Mouse (Mus musculus) embryonic facial prominence, embryonic 13.5 days (tissue): Measurements from ENCODE around the gene Atp6ap1. TPM values are rescaled to one million over a fixed set of nuclear protein-coding genes. Genes with fewer than 3 reads are reported as not detected.

Experiments
- ATAC-seq: fragments of 200-750 bp; cut with Nextera tagmentation; 2 replicates; pipeline ENCODE4 v1.8.0; 2017; ENCODE audit warnings: low read depth; ENCODE audit not compliant: insufficient number of reproducible peaks, insufficient read depth, low FRiP score, low TSS enrichment
- H3K27ac ChIP-seq: fragments of 300-500 bp; sonication (generic); 2 replicates; pipeline ENCODE4 v1.5.1; 2015; ENCODE audit warnings: moderate library complexity, mild to moderate bottlenecking, inconsistent platforms
- H3K27me3 ChIP-seq: fragments of 300-500 bp; sonication (generic); 2 replicates; pipeline ENCODE4 v1.6.1; 2015; ENCODE audit warnings: mild to moderate bottlenecking, inconsistent platforms
- H3K36me3 ChIP-seq: fragments of 300-500 bp; sonication (generic); 2 replicates; pipeline ENCODE4 v1.6.1; 2015; ENCODE audit warnings: mild to moderate bottlenecking, inconsistent platforms
- H3K4me1 ChIP-seq: fragments of 300-500 bp; sonication (generic); 2 replicates; pipeline ENCODE4 v1.6.1; 2015; ENCODE audit warnings: inconsistent platforms
- H3K4me2 ChIP-seq: fragments of 300-500 bp; sonication (generic); 2 replicates; pipeline ENCODE4 v1.6.1; 2015; ENCODE audit warnings: moderate library complexity, mild to moderate bottlenecking, inconsistent platforms
- H3K4me3 ChIP-seq: fragments of 300-500 bp; sonication (generic); 2 replicates; pipeline ENCODE4 v1.5.1; 2015; ENCODE audit warnings: mild to moderate bottlenecking, inconsistent platforms
- H3K9ac ChIP-seq: fragments of 300-500 bp; sonication (generic); 2 replicates; pipeline ENCODE4 v1.6.1; 2015; ENCODE audit warnings: mild to moderate bottlenecking, inconsistent platforms
- H3K9me3 ChIP-seq: fragments of 300-500 bp; sonication (generic); 2 replicates; pipeline ENCODE4 v1.6.1; 2016; ENCODE audit warnings: inconsistent platforms
- WGBS: fragments of 180-500 bp; shearing (Covaris S2); methylation state at CpG from one replicate; pipeline ENCODE4 v1.1.7; 2015; ENCODE audit warnings: mixed read lengths; 5-methylcytosine and 5-hydroxymethylcytosine counted together
- polyA plus RNA-seq: library from polyadenylated mRNA; unstranded; fragments of >200 nt; fragmentation: Nextera tagmentation; extraction: Ambion mirVana; gene quantifications from 2 replicates; pipeline ENCODE4 v1.2.1, GENCODE M21; 2015

The Atp6ap1 gene
- polyA plus RNA-seq, 1 experiment from 2014 or later: 124 TPM

DNA sequence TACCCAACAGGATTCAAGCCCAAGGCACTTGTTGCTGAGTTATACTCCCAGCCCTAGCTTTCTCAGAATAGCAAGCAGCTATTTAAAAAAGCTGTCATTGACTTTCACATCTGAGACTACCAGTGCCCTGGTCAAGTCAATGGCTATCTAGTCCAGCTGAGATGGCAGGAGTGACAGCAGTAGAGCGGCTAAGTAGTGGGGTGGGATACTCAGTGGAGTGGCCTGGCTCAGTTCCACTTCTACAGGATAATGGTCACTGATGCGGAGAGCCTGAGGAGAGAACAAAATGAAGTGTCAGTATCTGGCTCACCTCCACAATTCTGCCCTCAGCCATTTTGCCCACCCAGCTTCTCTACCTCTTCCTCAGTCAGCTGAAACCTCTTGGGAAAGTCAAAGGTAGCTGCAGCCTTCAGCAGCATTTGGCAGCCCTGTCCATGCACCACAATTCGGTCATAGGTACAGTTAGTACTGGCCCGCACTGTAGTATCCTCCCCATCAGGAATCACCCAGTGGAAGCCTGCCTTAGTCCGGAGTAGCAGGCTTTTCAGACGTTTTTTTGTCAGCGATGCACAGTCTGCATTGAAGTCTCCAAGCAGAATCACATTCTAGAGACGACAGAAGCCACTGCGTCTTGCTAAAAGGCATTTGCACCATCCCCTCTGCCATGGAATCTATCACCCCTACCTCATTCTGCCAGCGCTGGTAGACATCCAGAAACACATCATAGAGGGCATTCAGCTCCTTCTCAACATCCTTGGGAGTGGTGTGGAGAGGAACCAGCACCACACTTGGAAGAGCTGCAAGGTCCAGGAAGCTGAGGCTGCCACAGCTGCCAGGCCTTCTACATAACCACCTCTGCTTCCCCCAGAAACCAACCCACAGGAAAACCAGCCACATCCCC lies 23.2 kb upstream of the Atp6ap1 start:
- ATAC-seq: no peak
- no peaks in the 10 kb centered on the region for H3K9me3 ChIP-seq
- peaks cover 8% of the 10 kb centered on the region for H3K36me3 ChIP-seq
- H3K27ac ChIP-seq: no peak overlapping the region; the same call in 1 of the 2 replicates
- peaks cover 6% of the 10 kb centered on the region; the same call in 1 of the 2 replicates for H3K4me1 ChIP-seq
- no peaks in the 10 kb centered on the region for H3K27me3 ChIP-seq
- H3K4me3 ChIP-seq: no peak overlapping the region
- H3K9ac ChIP-seq: no peak overlapping the region
- 33% methylated on average over 10 of the region's 10 CpGs for WGBS
- H3K4me2 ChIP-seq: no peak overlapping the region

- whole genome bisulfite sequencing: 70% methylated on average over 8 of the region's 8 CpGs
Observed at GRCm38 (mm10) chrX:74277916-74278315, 19.0 kb upstream of the Atp6ap1 start.

GRCm38 (mm10) chrX:74281041-74281731 lies 15.7 kb upstream of the Atp6ap1 start:
- H3K27ac ChIP-seq: peak overlapping the region; percentile 87
- peak overlapping the region; percentile 70 for H3K4me2 ChIP-seq
- peak overlapping the region; percentile 63 for H3K4me3 ChIP-seq
- H3K27me3 ChIP-seq: no peaks in the 10 kb centered on the region
- 13% methylated on average over 14 of the region's 14 CpGs for WGBS
- no peaks in the 10 kb centered on the region for H3K36me3 ChIP-seq
- H3K9me3 ChIP-seq: no peaks in the 10 kb centered on the region
- H3K4me1 ChIP-seq: peaks cover 11% of the 10 kb centered on the region
- no peak; the same call in 1 of the 2 replicates for ATAC-seq
- peak overlapping the region; percentile 62 for H3K9ac ChIP-seq

More at GRCm38 (mm10) chrX:74277916-74278315, 19.0 kb upstream of the Atp6ap1 start:
- no peak overlapping the region for H3K4me3 ChIP-seq
- H3K27me3 ChIP-seq: no peaks in the 10 kb centered on the region
- H3K4me1 ChIP-seq: 0 out of 2 replicates have a peak, but pooled peaks cover 3% of the 10 kb centered on the region
- H3K4me2 ChIP-seq: no peak overlapping the region
- no peaks in the 10 kb centered on the region for H3K36me3 ChIP-seq
- H3K9ac ChIP-seq: no peak overlapping the region
- no peak overlapping the region for H3K27ac ChIP-seq
- no peaks in the 10 kb centered on the region for H3K9me3 ChIP-seq
- ATAC-seq: no peak

- 25% methylated on average over 16 of the region's 16 CpGs for WGBS
- Histone ChIP-seq H3K4me2 (peak within 1 kb of the TSS; percentile 70), H3K36me3 (no peaks in the 10 kb centered on the region), H3K27ac (peak within 1 kb of the TSS; percentile 87), H3K4me3 (peak within 1 kb of the TSS; percentile 63), H3K9ac (peak within 1 kb of the TSS; percentile 84), H3K4me1 (peaks cover 11% of the 10 kb centered on the region), H3K27me3 (no peaks in the 10 kb centered on the region), H3K9me3 (no peaks in the 10 kb centered on the region)
- ATAC-seq: peak; percentile 88
Observed at GRCm38 (mm10) chrX:74281732-74282394, 15.0 kb upstream of the Atp6ap1 start, which contains the start of the genes Taz and Dnase1l1. Gene Taz, plus strand, starts transcription at chrX:74281912. Gene Dnase1l1, minus strand, starts transcription at chrX:74282337.

GRCm38 (mm10) chrX:74282395-74283091 lies 14.4 kb upstream of the Atp6ap1 start:
- peak; percentile 60; the same call in 1 of the 2 replicates for ATAC-seq
- H3K36me3 ChIP-seq: no peaks in the 10 kb centered on the region
- H3K4me2 ChIP-seq: peak overlapping the region; percentile 70
- H3K4me1 ChIP-seq: peaks cover 11% of the 10 kb centered on the region
- no peaks in the 10 kb centered on the region for H3K9me3 ChIP-seq
- WGBS: 23% methylated on average over 39 of the region's 39 CpGs
- H3K9ac ChIP-seq: peak overlapping the region; percentile 84
- no peaks in the 10 kb centered on the region for H3K27me3 ChIP-seq
- peak overlapping the region; percentile 87 for H3K27ac ChIP-seq
- peak overlapping the region; percentile 63 for H3K4me3 ChIP-seq

DNA sequence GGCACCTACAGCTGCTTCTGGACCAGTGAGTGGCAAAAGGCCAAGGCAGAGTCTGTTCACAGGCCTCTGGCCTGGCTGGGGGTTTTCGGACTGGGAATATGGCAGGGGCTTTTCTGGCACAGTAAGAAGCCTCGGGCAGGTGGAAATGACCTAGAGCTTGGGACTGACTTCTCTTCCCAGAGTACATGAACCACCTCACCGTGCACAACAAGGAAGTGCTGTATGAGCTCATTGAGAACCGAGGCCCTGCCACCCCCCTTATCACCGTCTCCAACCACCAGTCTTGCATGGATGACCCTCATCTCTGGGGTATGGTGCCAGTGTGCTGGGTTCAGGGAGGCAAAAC lies 13.8 kb upstream of the Atp6ap1 start:
- no peaks in the 10 kb centered on the region for H3K27me3 ChIP-seq
- peak overlapping the region; percentile 70 for H3K4me2 ChIP-seq
- H3K4me1 ChIP-seq: peaks cover 11% of the 10 kb centered on the region
- no peak for ATAC-seq
- no peaks in the 10 kb centered on the region for H3K9me3 ChIP-seq
- peak overlapping the region; percentile 63 for H3K4me3 ChIP-seq
- H3K9ac ChIP-seq: peak overlapping the region; percentile 84
- peaks cover 2% of the 10 kb centered on the region for H3K36me3 ChIP-seq
- 38% methylated on average over 5 of the region's 5 CpGs for WGBS
- H3K27ac ChIP-seq: peak overlapping the region; percentile 87

DNA sequence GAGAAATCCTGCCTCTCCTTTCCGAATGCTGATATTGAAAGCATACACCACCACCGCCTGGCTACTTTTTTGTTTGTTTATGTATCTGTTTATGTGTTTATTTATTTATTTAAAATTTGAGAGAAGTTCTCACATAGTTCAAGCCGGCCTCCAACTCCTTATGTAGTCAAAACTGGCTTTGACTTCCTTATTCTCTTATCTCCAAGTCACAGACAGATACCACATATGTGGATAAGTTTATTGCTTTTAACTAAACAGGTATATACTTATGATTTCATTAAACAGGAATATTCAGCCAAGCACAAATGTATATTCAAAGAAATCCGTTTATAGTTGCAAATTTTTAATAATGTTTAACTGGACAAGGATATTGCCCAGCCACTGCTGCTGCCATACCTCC lies 3.5 kb upstream of the Atp6ap1 start:
- no peak overlapping the region for H3K27ac ChIP-seq
- H3K4me2 ChIP-seq: no peak overlapping the region
- ATAC-seq: no peak
- H3K9ac ChIP-seq: no peak overlapping the region
- no peak overlapping the region for H3K4me3 ChIP-seq
- WGBS: 74% methylated on average over 4 of the region's 4 CpGs
- H3K36me3 ChIP-seq: peaks cover 13% of the 10 kb centered on the region
- no peaks in the 10 kb centered on the region for H3K4me1 ChIP-seq
- H3K27me3 ChIP-seq: no peaks in the 10 kb centered on the region
- H3K9me3 ChIP-seq: no peaks in the 10 kb centered on the region

- 70% methylated on average over 1 of the region's 1 CpGs for WGBS
- H3K27me3 ChIP-seq: no peaks in the 10 kb centered on the region
- no peaks in the 10 kb centered on the region for H3K9me3 ChIP-seq
- no peak overlapping the region for H3K4me3 ChIP-seq
- no peak for ATAC-seq
- no peaks in the 10 kb centered on the region for H3K4me1 ChIP-seq
- H3K36me3 ChIP-seq: peaks cover 34% of the 10 kb centered on the region
- no peak overlapping the region for H3K4me2 ChIP-seq
- no peak overlapping the region for H3K27ac ChIP-seq
- H3K9ac ChIP-seq: no peak overlapping the region
Observed at GRCm38 (mm10) chrX:74298348-74298747, 1.5 kb downstream of the Atp6ap1 start.

- no peak overlapping the region for H3K9ac ChIP-seq
- ATAC-seq: no peak
- H3K36me3 ChIP-seq: peaks cover 42% of the 10 kb centered on the region
- no peak overlapping the region for H3K4me3 ChIP-seq
- H3K4me1 ChIP-seq: no peaks in the 10 kb centered on the region
- H3K4me2 ChIP-seq: no peak overlapping the region
- WGBS: 83% methylated on average over 3 of the region's 3 CpGs
- H3K9me3 ChIP-seq: no peaks in the 10 kb centered on the region
- H3K27me3 ChIP-seq: no peaks in the 10 kb centered on the region
- H3K27ac ChIP-seq: no peak overlapping the region
Observed at GRCm38 (mm10) chrX:74299721-74300120, 2.8 kb downstream of the Atp6ap1 start.

GRCm38 (mm10) chrX:74304867-74305700 lies 8.2 kb downstream of the Atp6ap1 start, which contains the start of gene Gdi1:
Gene Gdi1, plus strand, starts transcription at chrX:74304998.
- no peaks in the 10 kb centered on the region for H3K9me3 ChIP-seq
- H3K4me3 ChIP-seq: peak within 1 kb of the TSS; percentile 58
- no peaks in the 10 kb centered on the region for H3K27me3 ChIP-seq
- H3K9ac ChIP-seq: peak within 1 kb of the TSS; percentile 81
- 23% methylated on average over 41 of the region's 41 CpGs for WGBS
- H3K36me3 ChIP-seq: peaks cover 71% of the 10 kb centered on the region
- H3K27ac ChIP-seq: peak within 1 kb of the TSS; percentile 90
- ATAC-seq: peak; percentile 76
- peak within 1 kb of the TSS; percentile 67 for H3K4me2 ChIP-seq
- H3K4me1 ChIP-seq: 0 out of 2 replicates have a peak, but pooled peaks cover 5% of the 10 kb centered on the region
